Mouse (Mus musculus) kidney, postnatal 4 days (tissue): ENCODE results near the gene Atoh1.
A peak's percentile ranks its signal among the peaks of the same experiment; 100 is the strongest.

Experiments used
- DNase-seq, 2 experiments: peaks; one replicate each; pipeline ENCODE4 v3.0.0; 2021; ENCODE audit warnings: mixed read lengths in 2 of 2

Atoh1 gene

DNA sequence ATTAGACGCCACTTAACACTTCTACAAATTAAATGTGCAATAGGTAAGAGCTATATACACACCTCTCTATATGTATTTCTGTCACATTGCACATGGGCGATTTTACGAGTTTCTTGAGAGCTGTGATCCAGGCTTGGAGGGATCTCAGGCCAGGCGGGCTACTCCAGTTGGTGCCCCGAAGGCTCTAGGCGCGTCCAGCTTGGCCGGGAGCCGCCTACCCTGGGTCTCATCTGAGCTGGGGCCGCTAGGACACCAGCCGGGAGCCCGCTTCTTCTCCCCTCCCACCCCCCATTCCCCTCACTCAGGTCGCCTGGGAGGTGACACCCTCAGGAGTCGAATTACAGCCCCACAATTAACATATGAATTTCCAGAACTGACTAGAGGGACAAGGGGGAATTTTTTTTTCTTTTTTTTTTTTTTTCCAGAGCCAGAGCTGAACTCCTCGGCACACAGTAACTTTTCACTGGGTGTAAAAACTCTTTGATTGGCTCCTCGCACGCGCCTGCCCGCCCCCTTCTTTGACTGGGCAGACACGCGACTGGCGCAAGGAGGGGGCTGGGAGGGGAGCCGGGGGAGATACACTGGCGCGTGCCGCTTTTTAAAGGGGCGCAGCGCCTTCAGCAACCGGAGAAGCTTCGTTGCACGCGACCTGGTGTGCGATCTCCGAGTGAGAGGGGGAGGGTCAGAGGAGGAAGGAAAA lies at the start of gene Atoh1:
TSS of gene Atoh1 (plus strand) at position 627 of the 700 bp plus-strand sequence.
- DNase-seq: peak; percentile 61 to 72

DNA sequence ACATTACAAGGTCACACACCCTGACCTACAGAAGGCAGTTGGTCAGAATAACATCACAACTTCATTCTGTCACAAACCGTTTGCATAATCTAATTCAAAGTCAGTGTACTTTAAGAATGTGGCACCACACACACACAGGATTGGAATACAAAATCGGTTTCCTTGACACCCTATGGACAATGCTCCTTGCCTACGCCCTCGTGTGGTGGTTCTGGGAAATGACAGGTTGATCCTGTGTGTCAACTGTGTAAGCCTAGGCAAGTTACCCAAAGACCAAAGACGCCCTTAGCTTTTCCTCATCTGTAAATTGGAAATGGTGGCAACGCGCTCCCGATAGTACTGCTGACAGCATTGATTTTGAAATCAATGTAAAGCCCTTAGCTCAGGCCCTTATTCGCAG lies 45.0 kb upstream of the Atoh1 start:
- peak; percentile 57 to 58 for DNase-seq

DNA sequence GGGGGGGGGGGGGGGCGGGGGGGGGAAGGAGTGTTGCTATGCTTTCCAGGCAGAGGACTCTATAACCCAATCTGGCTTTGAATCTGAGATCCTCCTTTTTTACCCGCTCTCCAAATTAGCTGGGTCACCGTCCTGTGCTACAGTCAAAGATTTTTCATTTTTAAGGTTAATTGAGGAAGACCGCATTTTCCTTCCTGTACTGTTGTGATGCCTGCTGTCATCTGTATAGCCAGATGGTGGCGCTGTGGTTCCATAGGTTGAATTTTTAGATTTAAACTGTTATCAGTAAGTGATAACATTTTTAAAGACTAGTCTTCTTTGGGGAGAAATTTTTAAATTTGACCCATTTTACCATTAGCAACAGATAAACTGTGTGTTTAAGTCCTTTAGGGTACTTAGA lies 44.0 kb upstream of the Atoh1 start:
- peak; percentile 55 to 62 for DNase-seq

DNA sequence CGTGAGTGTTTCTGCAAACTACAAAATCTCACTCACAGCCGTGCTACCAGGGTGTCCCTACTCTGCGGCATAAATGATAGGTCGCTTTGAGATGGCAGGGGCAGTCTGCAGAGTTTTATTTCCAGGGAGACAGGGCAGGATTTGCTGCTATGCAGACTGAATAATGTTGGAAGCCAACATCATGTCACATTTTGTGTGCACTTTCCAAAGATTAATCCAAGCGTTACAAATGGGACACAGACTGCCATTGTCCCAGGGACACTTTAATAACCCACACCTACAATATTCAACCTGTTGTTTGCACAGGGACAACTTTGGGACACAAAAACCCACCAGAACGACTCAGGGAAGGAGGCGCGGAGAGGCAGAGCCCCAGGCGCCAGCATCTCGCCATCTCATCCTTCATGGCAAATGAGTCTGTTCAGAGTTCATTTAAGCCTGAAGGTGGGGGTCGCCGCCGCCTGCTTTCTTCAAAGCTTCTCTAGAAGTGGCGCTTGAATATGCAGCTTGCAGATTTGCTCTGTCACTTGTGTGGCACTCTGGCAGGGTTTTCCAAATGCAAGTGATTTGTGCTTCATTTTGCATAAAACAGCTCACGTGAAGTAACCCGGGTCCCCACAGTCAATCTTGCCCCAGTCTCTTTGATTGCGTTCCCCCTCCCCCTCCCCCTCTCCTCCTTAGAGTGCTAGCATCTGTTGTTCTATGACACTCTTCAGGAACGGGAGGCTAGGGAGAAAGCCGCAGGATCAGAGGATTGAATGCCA lies 40.6 kb upstream of the Atoh1 start:
- peak; percentile 2 to 4 for DNase-seq

DNA sequence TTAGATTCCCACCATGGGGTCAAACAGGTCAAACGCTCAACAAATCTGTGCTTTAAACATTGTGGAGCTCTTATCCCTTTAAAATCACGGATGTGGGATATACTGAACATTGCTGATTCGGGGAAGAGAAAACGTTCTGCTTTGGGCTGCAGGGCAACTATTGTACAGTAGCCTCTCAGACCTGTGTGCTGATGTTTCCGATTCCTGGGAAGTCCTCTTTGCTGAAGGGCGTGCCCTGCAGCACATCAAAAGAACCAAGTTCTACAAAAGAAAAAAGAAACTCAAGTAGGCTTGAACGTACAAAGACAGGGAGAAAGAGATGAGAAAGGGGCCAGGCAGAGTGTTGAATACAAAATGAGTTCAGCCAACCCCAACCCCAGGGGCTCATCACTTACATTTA lies 34.2 kb upstream of the Atoh1 start:
- DNase-seq: no peak

DNA sequence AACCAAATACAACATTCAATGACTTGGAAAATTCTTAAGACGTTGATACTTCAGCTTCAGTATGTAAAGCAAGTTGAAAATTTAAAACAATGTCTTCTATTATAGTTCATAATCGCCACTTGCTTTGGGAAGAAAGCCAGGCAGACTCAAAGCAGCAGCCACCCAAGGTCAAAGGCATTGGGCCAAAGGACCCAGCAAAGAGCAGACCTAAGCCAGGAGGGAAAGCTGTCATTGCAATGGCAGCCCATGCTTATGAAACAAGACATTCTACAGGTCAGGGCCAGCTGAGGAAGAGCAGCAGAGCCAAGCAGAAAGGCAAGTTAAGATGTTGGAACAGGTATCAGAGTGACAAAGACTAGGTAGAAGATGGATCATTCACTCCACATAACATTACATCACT lies 25.3 kb upstream of the Atoh1 start:
- no peak for DNase-seq

DNA sequence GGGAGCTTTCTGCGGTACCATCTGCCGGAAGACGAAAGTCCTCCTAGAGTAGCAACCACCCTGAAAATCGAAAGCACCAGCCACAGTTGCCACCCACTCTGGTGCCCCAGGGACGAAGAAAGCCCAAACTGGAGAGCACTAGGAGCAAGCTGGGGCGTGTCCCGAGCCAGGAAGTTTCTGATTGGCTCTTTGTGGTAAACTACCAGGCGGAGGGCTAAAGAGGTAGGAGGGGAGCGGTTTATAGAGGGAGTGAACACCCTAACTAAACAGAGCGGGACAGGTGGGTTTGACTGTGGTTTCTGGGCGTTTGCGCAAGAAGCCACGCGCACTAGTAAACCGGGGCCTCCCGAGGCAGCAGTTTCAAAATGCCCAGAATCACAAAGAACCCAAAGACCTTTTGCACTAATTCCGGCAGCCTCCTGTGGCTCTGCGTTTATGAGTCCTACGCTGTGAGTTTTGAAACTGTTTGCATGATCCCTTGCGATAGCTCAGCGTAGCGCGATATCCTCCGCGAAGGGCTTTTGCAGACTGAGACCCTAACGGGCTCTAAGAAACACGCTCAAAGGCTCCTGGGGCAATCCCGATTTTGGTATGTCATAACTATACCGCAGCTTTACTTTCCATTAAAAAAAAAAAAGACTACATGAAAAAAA lies 1.0 kb upstream of the Atoh1 start:
- peak; percentile 12 to 33 for DNase-seq

DNA sequence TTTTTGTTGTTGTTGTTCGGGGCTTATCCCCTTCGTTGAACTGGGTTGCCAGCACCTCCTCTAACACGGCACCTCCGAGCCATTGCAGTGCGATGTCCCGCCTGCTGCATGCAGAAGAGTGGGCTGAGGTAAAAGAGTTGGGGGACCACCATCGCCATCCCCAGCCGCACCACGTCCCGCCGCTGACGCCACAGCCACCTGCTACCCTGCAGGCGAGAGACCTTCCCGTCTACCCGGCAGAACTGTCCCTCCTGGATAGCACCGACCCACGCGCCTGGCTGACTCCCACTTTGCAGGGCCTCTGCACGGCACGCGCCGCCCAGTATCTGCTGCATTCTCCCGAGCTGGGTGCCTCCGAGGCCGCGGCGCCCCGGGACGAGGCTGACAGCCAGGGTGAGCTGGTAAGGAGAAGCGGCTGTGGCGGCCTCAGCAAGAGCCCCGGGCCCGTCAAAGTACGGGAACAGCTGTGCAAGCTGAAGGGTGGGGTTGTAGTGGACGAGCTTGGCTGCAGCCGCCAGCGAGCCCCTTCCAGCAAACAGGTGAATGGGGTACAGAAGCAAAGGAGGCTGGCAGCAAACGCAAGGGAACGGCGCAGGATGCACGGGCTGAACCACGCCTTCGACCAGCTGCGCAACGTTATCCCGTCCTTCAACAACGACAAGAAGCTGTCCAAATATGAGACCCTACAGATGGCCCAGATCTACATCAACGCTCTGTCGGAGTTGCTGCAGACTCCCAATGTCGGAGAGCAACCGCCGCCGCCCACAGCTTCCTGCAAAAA lies 496 bp downstream of the Atoh1 start:
- peak; percentile 52 to 59 for DNase-seq

DNA sequence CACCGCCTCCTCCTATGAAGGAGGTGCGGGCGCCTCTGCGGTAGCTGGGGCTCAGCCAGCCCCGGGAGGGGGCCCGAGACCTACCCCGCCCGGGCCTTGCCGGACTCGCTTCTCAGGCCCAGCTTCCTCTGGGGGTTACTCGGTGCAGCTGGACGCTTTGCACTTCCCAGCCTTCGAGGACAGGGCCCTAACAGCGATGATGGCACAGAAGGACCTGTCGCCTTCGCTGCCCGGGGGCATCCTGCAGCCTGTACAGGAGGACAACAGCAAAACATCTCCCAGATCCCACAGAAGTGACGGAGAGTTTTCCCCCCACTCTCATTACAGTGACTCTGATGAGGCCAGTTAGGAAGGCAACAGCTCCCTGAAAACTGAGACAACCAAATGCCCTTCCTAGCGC lies 1.1 kb downstream of the Atoh1 start:
- peak in 1 of 2 experiments; percentile 35 for DNase-seq

DNA sequence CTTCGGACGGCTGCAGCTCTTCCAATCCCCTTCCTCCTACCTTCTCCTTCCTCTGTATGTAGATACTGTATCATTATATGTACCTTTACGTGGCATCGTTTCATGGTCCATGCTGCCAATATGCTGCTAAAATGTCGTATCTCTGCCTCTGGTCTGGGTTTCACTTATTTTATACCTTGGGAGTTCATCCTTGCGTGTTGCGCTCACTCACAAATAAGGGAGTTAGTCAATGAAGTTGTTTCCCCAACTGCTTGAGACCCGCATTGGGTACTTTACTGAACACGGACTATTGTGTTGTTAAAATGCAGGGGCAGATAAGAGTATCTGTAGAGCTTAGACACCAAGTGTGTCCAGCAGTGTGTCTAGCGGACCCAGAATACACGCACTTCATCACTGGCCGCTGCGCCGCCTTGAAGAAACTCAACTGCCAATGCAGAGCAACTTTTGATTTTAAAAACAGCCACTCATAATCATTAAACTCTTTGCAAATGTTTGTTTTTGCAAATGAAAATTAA lies 1.6 kb downstream of the Atoh1 start:
- DNase-seq: peak in 1 of 2 experiments; percentile 5

DNA sequence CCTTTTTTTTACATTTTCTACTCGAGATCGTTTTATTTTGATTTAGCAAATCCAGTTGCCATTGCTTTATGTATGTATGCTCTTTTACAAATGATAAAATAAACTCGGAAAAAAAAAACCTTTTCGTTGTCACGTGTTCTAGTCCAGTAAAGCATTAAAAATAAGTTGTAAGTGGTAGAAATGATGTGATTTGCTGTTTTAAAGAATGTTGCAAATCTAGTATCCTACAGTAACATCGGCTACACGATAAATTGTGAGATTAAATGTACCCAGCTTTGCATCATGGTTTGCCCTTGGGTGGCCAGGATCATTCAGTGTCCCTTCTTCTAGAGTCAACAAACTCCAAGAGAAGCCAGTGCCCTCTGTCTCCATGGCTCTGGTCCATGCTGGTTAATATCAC lies 2.2 kb downstream of the Atoh1 start:
- DNase-seq: no peak

DNA sequence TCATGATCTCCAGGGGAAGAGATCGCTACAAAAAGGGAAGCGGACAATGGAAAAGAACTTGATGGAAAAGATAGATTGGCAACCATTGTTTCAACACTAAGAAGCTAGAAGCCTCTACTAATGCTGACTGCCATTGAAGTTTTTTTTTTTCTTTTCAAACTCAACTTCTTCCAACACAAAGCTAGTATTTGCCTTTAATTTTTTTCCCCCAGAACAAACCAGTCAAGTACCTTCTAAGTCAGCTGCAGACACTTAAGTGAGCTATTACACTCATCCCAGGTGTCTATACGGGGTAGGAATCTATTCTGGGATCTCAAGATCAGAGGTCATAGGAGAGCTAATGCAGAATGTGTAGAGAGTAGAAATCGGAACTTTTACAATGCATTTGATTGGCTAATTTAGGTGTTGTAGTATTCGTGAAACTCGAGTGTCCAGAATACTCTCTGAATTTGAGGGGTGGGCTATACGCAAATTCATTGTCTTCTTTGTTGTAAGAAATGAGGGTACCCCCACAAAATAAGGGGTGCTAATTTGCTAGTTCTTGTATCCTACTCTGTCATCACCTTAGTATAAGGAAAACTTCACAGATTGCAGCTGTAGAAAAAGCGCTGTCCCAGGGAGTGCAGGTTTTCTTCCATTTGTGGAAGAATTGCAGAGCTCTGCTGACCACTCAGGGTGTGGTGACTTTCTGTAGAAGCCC lies 2.8 kb downstream of the Atoh1 start:
- DNase-seq: no peak

DNA sequence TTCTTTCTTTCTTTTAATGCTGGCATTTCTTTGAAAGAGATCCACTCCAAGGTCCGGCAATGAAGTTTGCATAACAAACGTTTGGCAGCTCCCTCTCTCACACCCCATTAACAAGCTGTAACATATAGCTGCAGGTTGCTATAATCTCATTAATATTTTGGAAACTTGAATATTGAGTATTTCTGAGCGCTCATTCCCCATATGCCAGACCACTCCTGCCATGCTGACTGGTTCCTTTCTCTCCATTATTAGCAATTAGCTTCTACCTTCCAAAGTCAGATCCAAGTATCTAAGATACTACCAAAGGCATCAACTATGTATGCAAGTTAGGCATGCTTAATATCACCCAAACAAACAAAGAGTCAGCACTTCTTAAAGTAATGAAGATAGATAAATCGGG lies 4.4 kb downstream of the Atoh1 start:
- no peak for DNase-seq

DNA sequence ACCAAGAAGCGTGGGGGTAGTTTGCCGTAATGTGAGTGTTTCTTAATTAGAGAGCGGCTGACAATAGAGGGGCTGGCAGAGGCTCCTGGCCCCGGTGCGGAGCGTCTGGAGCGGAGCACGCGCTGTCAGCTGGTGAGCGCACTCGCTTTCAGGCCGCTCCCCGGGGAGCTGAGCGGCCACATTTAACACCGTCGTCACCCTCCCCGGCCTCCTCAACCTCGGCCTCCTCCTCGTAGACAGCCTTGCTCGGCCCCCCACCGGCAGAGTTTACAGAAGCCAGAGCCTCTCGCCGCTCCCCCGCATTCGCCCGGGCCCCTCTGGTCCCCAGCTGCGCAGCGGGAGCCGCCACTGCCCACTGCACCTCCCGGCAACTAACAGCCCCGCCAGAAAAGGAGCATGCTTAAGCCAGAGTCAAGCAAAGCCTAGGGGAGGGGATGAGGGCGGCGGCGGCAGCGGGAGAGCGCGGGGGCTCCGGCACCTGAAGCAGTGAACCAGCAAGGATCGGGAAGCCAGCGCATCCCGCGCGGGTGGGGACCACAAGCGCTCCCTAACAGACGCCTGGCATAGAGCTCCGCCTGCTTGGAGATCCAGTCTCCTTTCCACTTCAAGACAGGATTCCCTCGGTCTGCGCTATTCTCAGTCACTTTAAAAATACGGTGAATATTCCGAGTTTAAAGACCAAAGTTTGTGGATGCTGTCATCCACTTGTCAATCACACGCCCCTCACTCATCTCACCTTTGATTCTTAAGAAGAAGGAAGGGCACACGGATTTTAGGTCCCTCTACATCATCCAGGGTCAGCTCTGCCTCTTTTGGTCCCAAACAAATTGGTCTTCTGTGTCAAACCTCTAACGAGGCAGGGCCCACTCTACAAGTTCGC lies 5.8 kb downstream of the Atoh1 start:
- DNase-seq: peak; percentile 29 to 36

DNA sequence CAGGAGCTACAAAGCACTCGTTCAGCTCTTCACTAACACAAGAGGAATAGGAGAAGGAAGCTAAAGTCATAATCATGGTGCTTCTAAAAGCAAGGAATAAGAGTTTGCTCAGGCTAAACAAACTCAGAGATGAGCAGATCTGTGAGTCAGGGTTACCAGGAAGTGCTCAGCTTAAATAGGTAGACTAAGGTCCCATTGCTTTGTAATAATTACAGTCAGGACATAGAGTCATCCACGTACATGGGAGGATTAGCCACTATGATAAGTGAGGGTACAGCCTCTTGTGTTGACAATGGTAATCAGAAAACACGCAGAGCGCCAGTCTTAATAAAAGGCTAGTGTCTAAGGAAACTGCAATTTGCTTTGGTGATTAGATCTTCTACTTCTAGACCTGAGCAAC lies 7.4 kb downstream of the Atoh1 start:
- DNase-seq: no peak

DNA sequence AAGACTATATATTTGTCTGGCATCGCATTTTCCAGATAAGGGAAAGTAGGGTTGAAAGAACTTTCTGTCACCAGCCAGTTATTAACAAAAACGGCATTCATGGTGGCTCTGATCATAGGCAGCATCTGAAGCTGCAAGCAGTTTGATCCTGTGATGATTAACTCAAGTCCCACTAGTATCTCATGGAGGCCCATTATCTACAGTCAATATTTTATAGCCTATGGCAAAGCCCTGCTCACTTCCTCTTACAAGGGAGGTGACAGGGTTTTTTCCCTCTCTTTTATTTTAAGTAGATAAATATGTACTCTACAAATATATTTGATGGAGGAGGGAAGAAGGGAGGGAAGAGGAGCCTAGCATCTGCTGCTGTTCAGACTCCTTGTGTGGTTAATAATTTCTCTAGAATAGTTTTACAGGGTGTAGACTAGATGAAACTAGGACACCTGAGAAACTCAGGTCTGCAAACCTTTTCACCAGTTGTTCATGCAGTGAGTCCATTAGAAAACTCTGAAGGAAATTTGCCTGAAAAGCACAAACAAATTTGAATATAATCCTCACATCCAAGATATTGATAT lies 14.1 kb downstream of the Atoh1 start:
- DNase-seq: no peak

DNA sequence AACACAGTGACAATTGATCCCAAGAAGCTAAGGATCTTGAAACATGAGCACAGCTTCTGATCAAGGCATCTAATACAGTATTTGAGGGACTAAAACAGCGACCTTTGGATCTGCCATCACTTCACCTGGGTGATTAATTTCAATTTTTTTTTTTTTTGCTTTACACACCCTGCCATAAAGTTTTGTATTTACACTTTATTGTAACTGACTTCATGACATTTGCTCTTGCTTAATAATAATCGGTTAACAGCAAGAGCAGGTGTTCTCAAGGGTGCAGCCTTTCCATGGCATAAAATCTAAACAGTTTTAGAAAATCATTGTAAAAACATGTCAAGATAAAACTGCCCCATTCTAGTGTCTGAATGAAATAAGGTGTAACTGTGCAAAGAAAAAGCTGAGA lies 25.6 kb downstream of the Atoh1 start:
- no peak for DNase-seq

DNA sequence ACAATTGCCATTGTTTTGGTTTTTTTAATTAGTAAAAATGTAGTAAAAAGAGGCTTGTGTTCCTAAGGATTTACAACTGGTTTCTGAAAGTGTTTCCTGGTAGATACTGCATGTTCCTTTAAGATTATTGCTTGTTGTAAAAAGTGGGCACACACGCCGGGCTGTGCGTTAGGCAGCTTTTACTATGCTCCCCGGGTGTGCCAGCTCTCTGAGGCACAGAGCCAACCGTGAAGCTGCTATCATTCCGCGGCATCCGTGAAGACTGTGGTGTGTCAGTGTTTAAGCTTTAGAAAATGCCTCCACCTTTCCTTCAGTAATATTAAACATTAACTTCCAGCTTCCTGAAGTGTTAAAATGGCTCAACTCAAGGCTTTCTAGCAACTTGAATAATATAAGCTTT lies 35.0 kb downstream of the Atoh1 start:
- DNase-seq: peak; percentile 9 to 15

DNA sequence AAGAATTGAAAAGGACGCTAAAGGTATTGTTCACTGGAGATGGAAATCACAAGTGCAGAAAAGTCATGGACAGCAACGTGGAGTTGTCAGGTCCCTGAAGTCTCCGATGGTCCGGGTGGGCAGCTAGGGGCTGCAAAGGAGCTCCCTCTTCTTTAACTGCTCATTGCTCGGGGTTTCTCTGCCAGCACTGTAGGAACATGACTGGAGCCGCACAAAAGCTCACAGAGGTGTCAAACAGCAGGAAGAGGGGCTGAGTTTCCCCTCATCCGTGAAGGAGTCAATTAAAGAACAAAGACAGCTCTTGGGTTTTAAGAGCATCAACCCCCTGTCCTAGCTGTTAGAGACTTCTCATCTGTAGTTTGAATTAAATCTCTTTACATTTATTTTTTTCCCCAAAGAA lies 44.5 kb downstream of the Atoh1 start:
- no peak for DNase-seq
